Mouse (Mus musculus) megakaryocyte, embryonic 14.5 days (primary cell): ENCODE results near the gene Samd4b. TPM values are rescaled to one million over a fixed set of nuclear protein-coding genes. Genes with fewer than 3 reads are reported as not detected.

Experiments used
- H3K27me3 ChIP-seq: replicated peaks from 2 replicates; pipeline ENCODE3; 2012; ENCODE audit warnings: inconsistent platforms
- H3K36me3 ChIP-seq: replicated peaks from 2 replicates; pipeline ENCODE3; 2012; ENCODE audit warnings: low read length, inconsistent platforms, mixed read lengths
- H3K4me1 ChIP-seq: 2 replicates; pipeline ENCODE4 v1.6.1; 2012; ENCODE audit warnings: inconsistent platforms
- H3K4me3 ChIP-seq: replicated peaks from 2 replicates; pipeline ENCODE3; 2012; ENCODE audit warnings: moderate library complexity, mild to moderate bottlenecking, inconsistent platforms
- H3K9me3 ChIP-seq: 2 replicates; pipeline ENCODE4 v1.6.1; 2012; ENCODE audit warnings: inconsistent platforms
- FLI1 ChIP-seq: IDR thresholded peaks from 2 replicates; pipeline ENCODE4 v1.6.1; 2012; ENCODE audit warnings: low read length, inconsistent platforms, mixed read lengths
- GATA1 ChIP-seq: IDR thresholded peaks from 3 replicates; pipeline ENCODE4 v1.6.1; 2012; ENCODE audit warnings: mixed read lengths, low read length, inconsistent platforms, borderline replicate concordance
- polyA plus RNA-seq: library from polyadenylated mRNA; stranded (reverse); fragments of >175 nt; gene quantifications from 2 replicates; pipeline ENCODE4 v1.2.3, GENCODE M21; 2012; ENCODE audit warnings: low replicate concordance; ENCODE audit not compliant: insufficient read depth

Gene Samd4b
- polyA plus RNA-seq, 1 experiment = 125 TPM

DNA sequence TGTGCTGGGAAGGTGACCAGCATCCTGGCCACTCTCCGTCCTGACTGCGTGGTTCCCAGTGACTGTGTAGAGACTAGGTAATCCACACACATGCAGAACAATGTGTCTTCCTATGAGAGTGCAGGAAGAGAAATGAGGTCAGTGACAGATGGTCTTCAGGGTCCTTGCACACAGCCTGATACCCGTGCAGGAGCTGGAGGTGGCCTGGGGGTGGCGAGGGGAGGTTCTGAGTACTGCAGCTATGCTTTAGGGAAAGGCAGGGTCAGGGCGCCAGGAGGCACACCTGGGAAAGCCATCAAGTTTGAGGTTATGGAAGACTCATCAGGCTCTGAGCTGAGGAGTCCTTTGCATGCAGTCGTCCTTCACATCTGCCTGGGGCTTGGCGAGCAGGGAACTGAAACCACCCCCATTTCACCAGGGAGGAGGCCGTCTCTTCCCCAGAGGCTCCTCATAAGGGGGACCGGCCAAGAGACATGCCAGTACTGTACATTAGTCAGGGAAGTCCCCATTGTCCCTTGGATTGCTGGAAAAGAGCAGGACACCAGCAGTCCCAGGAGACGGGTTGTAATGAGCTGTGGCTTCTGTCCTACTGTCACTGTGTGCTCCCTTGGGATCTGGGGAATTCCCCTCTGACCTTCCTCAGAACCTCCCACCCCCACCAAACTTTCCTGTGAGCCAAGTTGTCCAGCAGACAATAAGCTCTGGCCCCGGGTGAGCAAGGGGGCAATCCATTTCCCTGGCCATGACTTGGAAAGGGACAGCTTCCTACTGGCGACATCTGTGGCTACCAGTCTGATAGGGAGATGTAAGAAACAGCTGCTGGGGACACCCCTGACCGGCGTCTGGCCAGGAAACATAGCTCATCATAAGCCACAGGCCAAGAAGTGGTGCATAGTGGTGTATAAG lies 4.5 kb downstream of the Samd4b start:
- H3K4me1 ChIP-seq = peaks cover 88% of the 10 kb centered on the region
- TF ChIP-seq GATA1 = no peak
- no peak for TF ChIP-seq FLI1
- peaks cover 6% of the 10 kb centered on the region for H3K36me3 ChIP-seq
- H3K4me3 ChIP-seq = peak overlapping the region; percentile 38
- H3K9me3 ChIP-seq = no peaks in the 10 kb centered on the region
- H3K27me3 ChIP-seq = peaks cover 7% of the 10 kb centered on the region

DNA sequence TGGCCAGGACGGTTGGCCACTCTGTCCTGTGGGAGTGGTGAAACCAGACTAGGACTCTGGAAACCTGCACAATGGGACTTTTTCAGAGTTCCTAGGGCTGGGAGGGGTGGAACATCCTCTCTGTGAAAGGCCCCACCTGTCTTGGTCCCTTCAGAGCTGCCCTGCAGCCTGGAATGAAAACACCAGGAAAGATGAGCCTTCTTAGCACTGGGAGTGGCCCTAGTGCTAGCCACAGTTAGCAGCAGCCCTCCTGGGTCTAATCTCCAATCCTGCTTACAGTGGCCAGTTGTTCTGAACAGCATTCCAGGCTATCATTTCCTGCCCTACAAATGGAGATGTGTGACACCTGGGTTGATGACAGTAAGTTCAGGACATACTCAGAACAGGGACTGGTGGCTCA lies 6.1 kb downstream of the Samd4b start:
- H3K4me3 ChIP-seq = no peak overlapping the region
- peaks cover 93% of the 10 kb centered on the region for H3K4me1 ChIP-seq
- no peaks in the 10 kb centered on the region for H3K9me3 ChIP-seq
- peaks cover 6% of the 10 kb centered on the region for H3K36me3 ChIP-seq
- TF ChIP-seq GATA1 = no peak
- TF ChIP-seq FLI1 = no peak
- H3K27me3 ChIP-seq = peaks cover 7% of the 10 kb centered on the region

- peaks cover 92% of the 10 kb centered on the region for H3K4me1 ChIP-seq
- no peaks in the 10 kb centered on the region for H3K36me3 ChIP-seq
- peaks cover 1% of the 10 kb centered on the region for H3K27me3 ChIP-seq
- H3K4me3 ChIP-seq = no peak overlapping the region
- TF ChIP-seq GATA1 (no peak), FLI1 (no peak)
- H3K9me3 ChIP-seq = no peaks in the 10 kb centered on the region
These were observed 10.3 kb downstream of the Samd4b start for GRCm38 (mm10) chr7:28587644-28588043.

GRCm38 (mm10) chr7:28586663-28587411 lies 11.1 kb downstream of the Samd4b start:
- H3K4me3 ChIP-seq = peak overlapping the region; percentile 68
- TF ChIP-seq GATA1 = no peak
- TF ChIP-seq FLI1 = no peak
- H3K27me3 ChIP-seq = no peaks in the 10 kb centered on the region
- no peaks in the 10 kb centered on the region for H3K9me3 ChIP-seq
- peaks cover 92% of the 10 kb centered on the region for H3K4me1 ChIP-seq
- H3K36me3 ChIP-seq = peaks cover 2% of the 10 kb centered on the region

GRCm38 (mm10) chr7:28585001-28585400 lies 12.9 kb downstream of the Samd4b start:
- Histone ChIP-seq H3K36me3 (peaks cover 10% of the 10 kb centered on the region), H3K9me3 (peaks cover 3% of the 10 kb centered on the region; the same call in 1 of the 2 replicates), H3K4me3 (no peak overlapping the region), H3K4me1 (peaks cover 92% of the 10 kb centered on the region), H3K27me3 (no peaks in the 10 kb centered on the region)
- TF ChIP-seq GATA1 = no peak
- TF ChIP-seq FLI1 = no peak

DNA sequence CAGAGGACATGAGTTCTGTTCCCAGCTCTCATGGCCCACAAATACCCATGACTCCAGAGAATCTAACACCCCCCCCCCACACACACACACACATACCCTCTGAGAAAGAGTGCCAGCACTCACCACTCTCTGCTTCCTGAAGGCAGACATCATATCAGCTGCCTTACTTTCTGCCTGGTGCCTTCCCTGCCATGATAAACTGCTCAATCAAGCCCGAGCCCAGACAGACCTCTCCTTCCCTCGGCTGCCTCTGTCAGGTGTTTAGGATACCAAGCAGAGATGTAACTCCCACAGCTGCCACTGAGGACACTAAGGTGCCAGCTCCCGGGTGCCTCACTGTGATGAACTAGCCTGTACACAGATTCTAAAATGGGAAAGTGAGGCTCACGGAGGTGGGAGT lies 13.5 kb downstream of the Samd4b start:
- peaks cover 94% of the 10 kb centered on the region for H3K4me1 ChIP-seq
- no peaks in the 10 kb centered on the region for H3K27me3 ChIP-seq
- peaks cover 10% of the 10 kb centered on the region for H3K36me3 ChIP-seq
- peaks cover 3% of the 10 kb centered on the region; the same call in 1 of the 2 replicates for H3K9me3 ChIP-seq
- H3K4me3 ChIP-seq = peak overlapping the region; percentile 7
- TF ChIP-seq GATA1 = no peak
- TF ChIP-seq FLI1 = no peak

- no peak for TF ChIP-seq GATA1
- TF ChIP-seq FLI1 = no peak
- Histone ChIP-seq H3K27me3 (no peaks in the 10 kb centered on the region), H3K4me3 (peak overlapping the region; percentile 26), H3K36me3 (peaks cover 17% of the 10 kb centered on the region), H3K4me1 (peaks cover 95% of the 10 kb centered on the region), H3K9me3 (peaks cover 3% of the 10 kb centered on the region; the same call in 1 of the 2 replicates)
These were observed 14.2 kb downstream of the Samd4b start for GRCm38 (mm10) chr7:28583570-28584344.

DNA sequence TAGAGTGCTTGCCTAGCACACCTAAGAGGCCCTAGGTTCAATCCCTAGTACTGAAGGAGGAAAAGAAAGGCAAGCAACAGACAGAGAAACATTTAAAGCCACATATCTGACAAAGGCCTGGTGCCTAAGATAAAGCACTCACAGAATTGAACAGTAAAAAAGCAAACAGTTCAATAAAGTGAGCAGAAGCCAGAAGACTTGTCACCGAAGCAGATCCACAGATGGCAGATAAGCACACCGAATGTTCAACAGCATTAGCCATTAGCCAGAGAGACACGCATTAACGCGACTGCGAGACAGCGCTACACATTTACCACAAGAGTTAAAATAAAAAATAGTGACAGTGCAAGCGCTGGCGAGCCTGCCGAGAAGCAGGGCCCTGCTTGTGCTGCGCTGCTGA lies 15.1 kb downstream of the Samd4b start:
- Histone ChIP-seq H3K4me1 (peaks cover 97% of the 10 kb centered on the region), H3K4me3 (no peak overlapping the region), H3K27me3 (no peaks in the 10 kb centered on the region), H3K36me3 (peaks cover 18% of the 10 kb centered on the region), H3K9me3 (peaks cover 3% of the 10 kb centered on the region; the same call in 1 of the 2 replicates)
- TF ChIP-seq FLI1 (no peak), GATA1 (no peak)

GRCm38 (mm10) chr7:28581721-28582120 lies 16.2 kb downstream of the Samd4b start:
- H3K27me3 ChIP-seq = no peaks in the 10 kb centered on the region
- H3K36me3 ChIP-seq = peaks cover 18% of the 10 kb centered on the region
- no peak for TF ChIP-seq GATA1
- TF ChIP-seq FLI1 = no peak
- H3K4me3 ChIP-seq = no peak overlapping the region
- peaks cover 3% of the 10 kb centered on the region; the same call in 1 of the 2 replicates for H3K9me3 ChIP-seq
- H3K4me1 ChIP-seq = peaks cover 97% of the 10 kb centered on the region

GRCm38 (mm10) chr7:28579826-28580225 lies 18.1 kb downstream of the Samd4b start:
- Histone ChIP-seq H3K9me3 (peaks cover 3% of the 10 kb centered on the region; the same call in 1 of the 2 replicates), H3K27me3 (no peaks in the 10 kb centered on the region), H3K4me3 (peak overlapping the region; percentile 54), H3K36me3 (peaks cover 18% of the 10 kb centered on the region), H3K4me1 (peaks cover 98% of the 10 kb centered on the region)
- TF ChIP-seq FLI1 (no peak), GATA1 (no peak)
